Mouse (Mus musculus): ENCODE measurements around the gene A930004D18Rik.

DNA sequence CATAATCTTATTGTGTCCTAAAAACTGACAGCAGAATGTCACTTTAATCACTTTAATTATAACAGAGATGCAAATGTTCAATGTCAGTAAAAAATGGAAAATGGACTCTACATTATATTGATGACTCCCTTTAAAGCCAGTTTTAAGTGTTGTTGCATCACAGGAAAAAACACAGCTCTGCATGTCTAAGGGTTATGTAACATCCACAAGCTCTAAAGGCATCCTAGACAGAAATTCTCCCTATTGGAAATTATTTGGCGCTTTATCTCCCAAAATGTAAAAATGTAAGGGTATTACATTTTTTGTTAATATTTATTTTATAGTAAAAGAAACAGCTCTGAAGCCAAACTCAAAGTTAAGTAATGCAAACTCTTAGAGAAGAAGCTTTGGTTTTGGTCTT lies 22.4 kb upstream of the A930004D18Rik start:
- TF ChIP-seq CTCF (IDR thresholded peaks at IDR 0.05; ENCODE audit: low read depth, low read length): no peak
- no peak for TF ChIP-seq GATA1 (IDR thresholded peaks at IDR 0.05; ENCODE audit: borderline replicate concordance, low read length)
- no peak for TF ChIP-seq TAL1 (conservative IDR thresholded peaks at IDR 0.05; ENCODE audit: low read depth, low read length)
- TF ChIP-seq POLR2AphosphoS5 (IDR thresholded peaks at IDR 0.05; ENCODE audit: insufficient replicate concordance, low read depth, low read length): no peak
